Mouse (Mus musculus) 3134 (cell line): ENCODE data around the gene Ly6g5c.

Experiments
- DNase-seq: peaks from one replicate; pipeline ENCODE4 v3.0.0-alpha.2; 2011; ENCODE audit warnings: low spot score; ENCODE audit not compliant: insufficient read length; ENCODE audit errors: extremely low read depth

The Ly6g5c gene

GRCm38 (mm10) chr17:35108097-35108496 lies at the start of gene Ly6g5c:
TSS of gene Ly6g5c (plus strand) at chr17:35108279.
- no peak for DNase-seq

GRCm38 (mm10) chr17:35058316-35058715 lies 49.8 kb upstream of the Ly6g5c start:
- DNase-seq: no peak

GRCm38 (mm10) chr17:35058911-35059892 lies 48.9 kb upstream of the Ly6g5c start, which contains the start of gene Ddah2:
TSS of gene Ddah2 (plus strand) at chr17:35059035.
- peak; percentile 80 for DNase-seq

GRCm38 (mm10) chr17:35060071-35060470 lies 48.0 kb upstream of the Ly6g5c start:
- DNase-seq: no peak

GRCm38 (mm10) chr17:35060737-35061297 lies 47.3 kb upstream of the Ly6g5c start:
- DNase-seq: no peak

GRCm38 (mm10) chr17:35061299-35061698 lies 46.8 kb upstream of the Ly6g5c start:
- no peak for DNase-seq

- DNase-seq: no peak
Measured at GRCm38 (mm10) chr17:35063466-35063865, 44.6 kb upstream of the Ly6g5c start.

- DNase-seq: no peak
Measured at GRCm38 (mm10) chr17:35064378-35064877, 43.7 kb upstream of the Ly6g5c start.

GRCm38 (mm10) chr17:35064951-35065947 lies 42.8 kb upstream of the Ly6g5c start, which contains the start of gene Ly6g6c:
TSS of gene Ly6g6c (plus strand) at chr17:35065388.
- DNase-seq: no peak

- no peak for DNase-seq
Measured at GRCm38 (mm10) chr17:35066084-35066483, 42.0 kb upstream of the Ly6g5c start, which contains the start of gene Mpig6b. TSS of gene Mpig6b (minus strand) at chr17:35066184.

- DNase-seq: no peak
Measured at GRCm38 (mm10) chr17:35068213-35068914, 39.7 kb upstream of the Ly6g5c start.

- DNase-seq: no peak
Measured at GRCm38 (mm10) chr17:35070556-35071229, 37.4 kb upstream of the Ly6g5c start.

GRCm38 (mm10) chr17:35071454-35071853 lies 36.6 kb upstream of the Ly6g5c start:
- no peak for DNase-seq

GRCm38 (mm10) chr17:35074097-35074496 lies 34.0 kb upstream of the Ly6g5c start:
- no peak for DNase-seq

- no peak for DNase-seq
Measured at GRCm38 (mm10) chr17:35076507-35077176, 31.4 kb upstream of the Ly6g5c start, which contains the start of gene Ly6g6e. TSS of gene Ly6g6e (plus strand) at chr17:35076902.

GRCm38 (mm10) chr17:35077285-35077684 lies 30.8 kb upstream of the Ly6g5c start:
- no peak for DNase-seq

- no peak for DNase-seq
Measured at GRCm38 (mm10) chr17:35077786-35078233, 30.3 kb upstream of the Ly6g5c start, which contains the start of gene Ly6g6d. TSS of gene Ly6g6d (minus strand) at chr17:35078065.

GRCm38 (mm10) chr17:35079778-35080177 lies 28.3 kb upstream of the Ly6g5c start:
- DNase-seq: no peak
